Mouse (Mus musculus): Measurements from ENCODE around the gene Tlcd1. TPM values are rescaled to one million over a fixed set of nuclear protein-coding genes. Genes with fewer than 3 reads are reported as not detected.

Gene Tlcd1
- polyA plus RNA-seq, 1 experiment from 2014 or later: 7.0 TPM

DNA sequence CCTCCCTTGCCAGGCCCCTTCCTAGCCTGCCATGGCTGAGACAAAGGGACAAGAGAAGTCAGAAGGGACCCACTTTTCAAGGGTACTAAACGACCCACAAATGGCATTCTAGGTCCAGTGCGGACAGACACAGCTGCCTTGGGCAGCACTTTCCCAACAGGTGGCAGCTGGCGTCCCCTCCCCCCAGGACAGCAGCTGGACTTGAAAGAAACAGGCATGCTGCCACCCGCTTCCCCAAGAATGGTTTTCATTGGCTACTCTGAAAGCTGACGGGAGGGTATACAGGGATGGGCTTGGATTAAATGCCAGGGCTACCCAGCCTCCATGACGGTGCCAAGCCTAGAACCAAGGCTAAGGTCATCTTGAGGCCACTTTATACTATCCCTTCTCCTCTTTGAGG, 14.0 kb upstream of the Tlcd1 start:
- H3K4me3 ChIP-seq: peak overlapping the region; percentile 98
- H3K27me3 ChIP-seq: 0 out of 2 replicates have a peak, but pooled peaks cover 4% of the 10 kb centered on the region
- H3K4me1 ChIP-seq (replicated peaks): peaks cover 56% of the 10 kb centered on the region
- no peak for ATAC-seq (ENCODE audit: low FRiP score)
- peak overlapping the region; percentile 99 for H3K27ac ChIP-seq
- peak overlapping the region; percentile 91 for H3K4me2 ChIP-seq
- peak overlapping the region; percentile 100 for H3K9ac ChIP-seq
- H3K36me3 ChIP-seq: peaks cover 49% of the 10 kb centered on the region
- H3K9me3 ChIP-seq: no peaks in the 10 kb centered on the region
- WGBS: 39% methylated on average over 6 of the region's 6 CpGs

- Histone ChIP-seq H3K27me3 (0 out of 2 replicates have a peak, but pooled peaks cover 4% of the 10 kb centered on the region), H3K9me3 (no peaks in the 10 kb centered on the region), H3K4me1 (replicated peaks) (peaks cover 51% of the 10 kb centered on the region), H3K4me3 (peak overlapping the region; percentile 98), H3K36me3 (peaks cover 43% of the 10 kb centered on the region), H3K27ac (peak overlapping the region; percentile 99), H3K4me2 (peak overlapping the region; percentile 91), H3K9ac (peak overlapping the region; percentile 100)
- no peak for ATAC-seq (ENCODE audit: low FRiP score)
- WGBS: 77% methylated on average over 2 of the region's 2 CpGs
These were observed 13.5 kb upstream of the Tlcd1 start for GRCm38 (mm10) chr11:78163045-78163444.

GRCm38 (mm10) chr11:78163681-78164603, 12.6 kb upstream of the Tlcd1 start:
- H3K27ac ChIP-seq: peak overlapping the region; percentile 99
- H3K4me3 ChIP-seq: peak overlapping the region; percentile 98
- peaks cover 35% of the 10 kb centered on the region for H3K36me3 ChIP-seq
- peak overlapping the region; percentile 100 for H3K9ac ChIP-seq
- peak; percentile 52 for ATAC-seq (ENCODE audit: low FRiP score)
- peak overlapping the region; percentile 91 for H3K4me2 ChIP-seq
- no peaks in the 10 kb centered on the region for H3K9me3 ChIP-seq
- peaks cover 44% of the 10 kb centered on the region for H3K4me1 ChIP-seq (replicated peaks)
- WGBS: under 1% methylated on average over 22 of the region's 22 CpGs
- H3K27me3 ChIP-seq: 0 out of 2 replicates have a peak, but pooled peaks cover 4% of the 10 kb centered on the region

DNA sequence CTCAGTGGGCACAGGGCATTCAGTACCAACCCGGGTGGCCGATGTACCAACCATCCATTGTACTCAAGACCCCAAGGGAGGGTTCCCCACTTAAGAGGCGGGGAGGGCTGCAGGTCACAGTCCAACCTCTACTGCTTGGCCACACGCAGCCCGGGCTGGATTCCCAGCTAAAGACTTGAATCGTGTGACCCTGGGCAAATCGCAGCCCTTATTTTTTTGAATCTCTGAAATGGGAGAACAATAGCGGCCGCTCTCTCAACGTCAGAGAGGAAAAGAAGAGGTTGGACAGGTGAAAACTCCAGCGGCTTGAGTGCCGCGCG, 11.9 kb upstream of the Tlcd1 start:
- peak overlapping the region; percentile 91 for H3K4me2 ChIP-seq
- under 1% methylated on average over 14 of the region's 14 CpGs for WGBS
- H3K4me1 ChIP-seq (replicated peaks): peaks cover 42% of the 10 kb centered on the region
- H3K9me3 ChIP-seq: no peaks in the 10 kb centered on the region
- H3K9ac ChIP-seq: peak overlapping the region; percentile 100
- 0 out of 2 replicates have a peak, but pooled peaks cover 4% of the 10 kb centered on the region for H3K27me3 ChIP-seq
- H3K4me3 ChIP-seq: peak overlapping the region; percentile 98
- peak overlapping the region; percentile 99 for H3K27ac ChIP-seq
- peaks cover 28% of the 10 kb centered on the region for H3K36me3 ChIP-seq
- ATAC-seq (ENCODE audit: low FRiP score): no peak

DNA sequence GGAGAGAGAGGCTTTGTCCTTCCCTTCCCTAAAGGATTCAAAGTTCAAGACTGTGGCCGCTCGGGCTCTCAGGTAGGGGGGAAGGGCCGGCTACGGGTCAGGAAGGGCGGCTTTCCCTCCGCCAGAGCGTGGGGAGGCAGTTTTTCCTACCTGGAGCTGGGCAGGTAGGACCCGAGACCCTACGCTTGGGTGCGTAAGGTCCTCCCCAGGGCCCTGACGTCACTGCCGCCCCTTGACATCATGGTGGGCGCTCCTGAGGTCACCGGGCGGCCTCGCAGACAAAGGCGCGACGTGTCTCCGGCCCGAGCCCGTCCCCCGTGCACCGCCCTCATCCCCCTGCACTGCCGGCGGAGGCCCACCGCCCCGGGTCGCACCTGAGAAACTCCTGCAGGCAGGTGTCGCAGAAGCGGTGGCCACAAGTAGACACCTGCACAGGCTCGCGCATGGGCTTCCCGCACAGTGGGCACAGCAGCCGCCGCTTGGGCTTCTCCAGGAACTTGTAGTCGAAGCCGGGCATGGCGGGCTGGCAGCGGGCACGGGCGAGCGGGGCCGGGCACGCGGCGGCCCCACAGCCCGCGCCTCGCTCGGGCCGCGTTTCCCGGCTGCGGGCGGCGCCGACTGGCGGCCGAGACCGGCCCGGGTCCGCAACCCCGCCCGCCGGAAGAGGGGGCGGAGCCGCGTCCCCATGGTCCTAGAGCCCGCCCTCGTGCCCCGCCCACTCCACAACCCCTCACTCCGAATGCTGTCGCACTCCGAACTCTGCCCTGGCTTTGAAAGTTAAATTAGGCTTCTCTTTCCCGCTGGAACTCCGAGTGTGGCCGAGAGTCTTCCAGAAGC, 11.4 kb upstream of the Tlcd1 start, which contains the start of gene Traf4:
Traf4 (minus strand) TSS at position 666 of the 837 bp plus-strand sequence.
- Histone ChIP-seq H3K4me1 (replicated peaks) (peaks cover 40% of the 10 kb centered on the region), H3K36me3 (peaks cover 23% of the 10 kb centered on the region), H3K4me2 (peak within 1 kb of the TSS; percentile 91), H3K27me3 (0 out of 2 replicates have a peak, but pooled peaks cover 4% of the 10 kb centered on the region), H3K4me3 (peak within 1 kb of the TSS; percentile 98), H3K9me3 (no peaks in the 10 kb centered on the region), H3K9ac (peak within 1 kb of the TSS; percentile 100), H3K27ac (peak within 1 kb of the TSS; percentile 99)
- peak; percentile 83 for ATAC-seq (ENCODE audit: low FRiP score)
- under 1% methylated on average over 78 of the region's 78 CpGs for WGBS

DNA sequence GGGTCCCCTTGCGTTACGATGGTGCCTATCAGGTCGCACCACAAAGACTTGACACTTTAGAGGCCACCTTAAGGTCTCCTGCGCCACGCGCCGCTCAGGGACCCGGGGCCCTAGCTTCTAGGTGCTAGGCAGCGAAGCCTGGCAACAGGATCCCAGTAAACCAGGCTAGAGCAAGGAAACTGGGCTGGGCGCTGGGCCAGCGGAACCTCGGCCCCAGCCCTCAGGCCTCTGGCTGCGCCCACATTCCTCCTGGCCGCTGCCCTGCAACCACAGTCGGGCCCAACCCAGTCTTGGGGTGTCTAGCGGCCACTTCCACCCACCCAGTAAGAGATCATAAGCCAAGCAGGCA, 10.8 kb upstream of the Tlcd1 start:
- H3K4me3 ChIP-seq: peak overlapping the region; percentile 98

DNA sequence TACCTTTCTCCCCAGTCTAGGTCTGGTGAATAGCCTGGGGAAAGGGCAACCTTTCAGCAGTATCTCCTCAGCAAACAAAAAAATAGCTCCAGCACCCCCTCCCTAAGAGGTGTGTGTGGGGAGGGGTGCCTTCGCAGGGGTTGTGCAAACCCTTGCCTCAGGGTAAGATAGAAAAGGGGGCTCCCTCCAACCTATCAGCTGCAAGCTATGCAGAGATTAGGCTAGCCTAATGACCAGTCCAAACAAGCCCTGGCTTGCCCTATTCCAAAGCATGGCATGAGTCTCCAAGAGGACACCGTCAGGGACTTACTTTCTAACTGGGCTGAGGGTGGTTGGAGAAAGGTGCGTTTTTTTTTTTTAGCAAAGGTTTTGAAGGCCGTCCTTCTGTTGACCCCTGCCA, 10.3 kb upstream of the Tlcd1 start:
- Histone ChIP-seq H3K36me3 (peaks cover 15% of the 10 kb centered on the region), H3K4me3 (peak overlapping the region; percentile 98), H3K9ac (peak overlapping the region; percentile 100), H3K4me2 (peak overlapping the region; percentile 91), H3K9me3 (no peaks in the 10 kb centered on the region), H3K27ac (peak overlapping the region; percentile 99), H3K4me1 (replicated peaks) (peaks cover 40% of the 10 kb centered on the region), H3K27me3 (0 out of 2 replicates have a peak, but pooled peaks cover 4% of the 10 kb centered on the region)
- WGBS: 62% methylated on average over 4 of the region's 4 CpGs
- no peak for ATAC-seq (ENCODE audit: low FRiP score)

More for the DNA sequence above, 10.8 kb upstream of the Tlcd1 start:
- ATAC-seq (ENCODE audit: low FRiP score): peak; percentile 18; the same call in 1 of the 2 replicates
- 0 out of 2 replicates have a peak, but pooled peaks cover 4% of the 10 kb centered on the region for H3K27me3 ChIP-seq
- peaks cover 40% of the 10 kb centered on the region for H3K4me1 ChIP-seq (replicated peaks)
- peak overlapping the region; percentile 100 for H3K9ac ChIP-seq
- H3K4me2 ChIP-seq: peak overlapping the region; percentile 91
- 1% methylated on average over 16 of the region's 16 CpGs for WGBS
- H3K9me3 ChIP-seq: no peaks in the 10 kb centered on the region
- peaks cover 17% of the 10 kb centered on the region for H3K36me3 ChIP-seq
- H3K27ac ChIP-seq: peak overlapping the region; percentile 99

DNA sequence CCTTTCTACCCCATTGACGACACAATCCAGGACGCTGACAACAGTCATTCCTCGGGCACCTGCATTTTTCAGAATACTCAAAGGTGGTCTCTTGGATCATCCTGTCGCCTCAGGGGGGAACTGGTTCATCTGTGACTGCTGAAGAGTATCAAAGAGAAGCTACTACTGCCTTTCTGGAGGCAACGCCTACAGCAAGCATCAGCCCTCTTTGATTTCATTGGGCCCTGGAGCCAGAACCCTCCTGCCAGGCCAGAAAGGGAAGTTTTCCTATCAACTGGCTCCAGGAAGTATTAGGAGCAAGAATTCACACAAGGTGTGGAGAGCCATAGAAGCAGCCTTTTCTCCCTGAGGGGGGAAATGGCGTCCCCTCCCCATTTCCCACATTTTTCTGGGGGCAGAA, 9.9 kb upstream of the Tlcd1 start:
- Histone ChIP-seq H3K4me3 (no peak overlapping the region), H3K36me3 (peaks cover 11% of the 10 kb centered on the region), H3K9ac (no peak overlapping the region), H3K27me3 (0 out of 2 replicates have a peak, but pooled peaks cover 4% of the 10 kb centered on the region), H3K4me2 (no peak overlapping the region), H3K27ac (peak overlapping the region; percentile 2; the same call in 1 of the 2 replicates), H3K9me3 (no peaks in the 10 kb centered on the region), H3K4me1 (replicated peaks) (peaks cover 35% of the 10 kb centered on the region)
- WGBS: 76% methylated on average over 6 of the region's 6 CpGs
- ATAC-seq (ENCODE audit: low FRiP score): no peak

DNA sequence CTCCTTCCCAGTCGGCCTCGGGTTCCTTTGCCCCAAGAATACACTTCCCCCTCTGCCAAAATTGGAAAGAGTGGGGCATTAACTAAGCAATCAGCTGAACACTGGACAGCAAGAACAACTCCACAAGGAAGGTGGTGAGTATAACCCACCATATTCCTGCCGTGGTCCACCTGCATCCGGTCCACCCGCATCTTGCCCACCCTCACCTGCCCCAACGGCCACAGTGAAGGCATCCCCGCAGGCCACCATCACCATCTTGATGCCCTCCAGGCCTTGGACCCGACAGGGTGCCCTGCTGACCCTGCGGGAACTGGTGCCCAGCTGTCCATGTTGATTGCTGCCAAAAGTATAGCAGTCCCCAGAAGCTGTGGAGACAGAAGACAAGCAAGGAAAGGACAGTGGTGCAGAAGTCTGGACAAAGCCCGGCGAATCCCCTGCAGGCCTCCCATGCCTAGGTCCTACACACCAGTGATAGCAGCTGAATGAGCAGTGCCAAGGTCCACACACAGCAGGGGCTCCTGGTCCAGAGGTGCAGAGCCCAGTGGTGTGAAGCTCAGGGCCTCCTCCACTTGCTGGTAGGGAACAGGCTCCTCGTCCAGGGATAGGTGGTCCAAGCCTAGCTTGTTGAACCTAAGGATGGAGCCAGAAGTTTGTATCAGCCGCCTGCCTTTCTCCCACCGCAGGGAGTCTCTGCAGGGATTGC, 9.1 kb upstream of the Tlcd1 start:
- no peak overlapping the region for H3K4me3 ChIP-seq
- 92% methylated on average over 14 of the region's 14 CpGs for WGBS
- no peak for ATAC-seq (ENCODE audit: low FRiP score)
- H3K9me3 ChIP-seq: no peaks in the 10 kb centered on the region
- H3K27ac ChIP-seq: no peak overlapping the region
- H3K27me3 ChIP-seq: 0 out of 2 replicates have a peak, but pooled peaks cover 4% of the 10 kb centered on the region
- no peak overlapping the region for H3K9ac ChIP-seq
- 0 out of 2 replicates have a peak, but pooled peaks cover 3% of the 10 kb centered on the region for H3K36me3 ChIP-seq
- peaks cover 27% of the 10 kb centered on the region for H3K4me1 ChIP-seq (replicated peaks)
- no peak overlapping the region for H3K4me2 ChIP-seq

DNA sequence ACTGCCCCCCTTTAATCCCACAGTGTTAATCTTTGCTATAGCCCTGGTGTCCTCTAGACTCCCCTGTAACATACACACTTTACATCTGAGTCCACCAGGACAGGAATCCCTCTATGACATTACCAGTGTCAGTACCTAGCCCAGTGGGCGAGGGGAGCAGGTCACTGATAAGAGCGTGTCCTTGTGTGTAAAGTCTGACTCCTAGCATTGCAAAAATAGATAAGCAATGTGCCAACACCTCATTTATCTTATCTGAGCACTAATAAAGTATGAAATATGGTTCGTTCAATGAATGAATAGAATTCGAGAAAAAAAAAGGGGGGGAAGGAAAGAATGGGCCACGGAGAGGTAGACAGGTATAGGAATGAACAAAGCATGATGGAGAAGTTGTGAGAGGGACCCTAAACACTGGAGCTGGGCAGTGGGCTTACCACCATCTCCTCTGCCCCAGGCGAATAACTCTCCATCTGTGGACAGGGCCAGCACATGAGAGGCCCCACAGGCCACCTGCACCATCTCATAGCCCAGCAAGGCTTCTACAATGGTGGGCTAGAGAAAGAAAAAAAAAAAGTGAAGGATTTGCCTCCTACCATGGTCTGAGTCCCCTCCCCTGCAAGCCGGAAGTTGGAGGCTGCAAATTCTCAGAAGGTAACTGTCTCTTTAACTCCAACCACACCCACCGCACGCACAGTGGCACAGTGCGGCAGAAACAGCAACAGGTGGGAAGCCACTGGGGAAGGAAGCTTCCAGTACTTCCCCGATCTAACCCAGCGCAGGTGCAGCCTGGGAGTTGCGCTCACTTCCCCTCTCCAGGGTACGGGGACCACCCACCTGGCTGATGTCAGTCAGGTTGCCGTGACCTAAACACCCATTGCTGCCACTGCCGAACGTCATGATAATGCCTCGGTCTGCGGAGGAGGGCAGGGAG, 7.7 kb upstream of the Tlcd1 start:
- 0 out of 2 replicates have a peak, but pooled peaks cover 3% of the 10 kb centered on the region for H3K36me3 ChIP-seq
- H3K4me2 ChIP-seq: no peak overlapping the region
- 0 out of 2 replicates have a peak, but pooled peaks cover 4% of the 10 kb centered on the region for H3K27me3 ChIP-seq
- H3K9me3 ChIP-seq: no peaks in the 10 kb centered on the region
- peaks cover 14% of the 10 kb centered on the region for H3K4me1 ChIP-seq (replicated peaks)
- H3K4me3 ChIP-seq: no peak overlapping the region
- no peak overlapping the region for H3K9ac ChIP-seq
- H3K27ac ChIP-seq: no peak overlapping the region
- ATAC-seq (ENCODE audit: low FRiP score): no peak
- 65% methylated on average over 19 of the region's 19 CpGs for WGBS
